Mouse (Mus musculus) embryonic facial prominence, embryonic 12.5 days (tissue): ENCODE results near the gene Pitpnb. TPM values are rescaled to one million over a fixed set of nuclear protein-coding genes. Genes with fewer than 3 reads are reported as not detected.
A peak's percentile ranks its signal among the peaks of the same experiment; 100 is the strongest.

Experiments used
- ATAC-seq: fragments of 200-750 bp; cut with Nextera tagmentation; 2 replicates; pipeline ENCODE4 v1.8.0; 2017; ENCODE audit not compliant: insufficient number of reproducible peaks, insufficient read depth, low FRiP score, low TSS enrichment
- H3K27ac ChIP-seq: fragments of 300-500 bp; sonication (generic); 2 replicates; pipeline ENCODE4 v1.5.1; 2016; ENCODE audit warnings: mild to moderate bottlenecking
- H3K27me3 ChIP-seq: fragments of 300-500 bp; sonication (generic); 2 replicates; pipeline ENCODE4 v1.6.1; 2016; ENCODE audit warnings: mild to moderate bottlenecking, moderate library complexity
- H3K36me3 ChIP-seq: fragments of 300-500 bp; sonication (generic); 2 replicates; pipeline ENCODE4 v1.6.1; 2016; ENCODE audit warnings: mild to moderate bottlenecking
- H3K4me1 ChIP-seq: fragments of 300-500 bp; sonication (generic); 2 replicates; pipeline ENCODE4 v1.6.1; 2016
- H3K4me2 ChIP-seq: fragments of 300-500 bp; sonication (generic); replicated peaks from 2 replicates; pipeline ENCODE4 v1.6.1; 2016; ENCODE audit warnings: mild to moderate bottlenecking, moderate library complexity
- H3K4me3 ChIP-seq: fragments of 300-500 bp; sonication (generic); 2 replicates; pipeline ENCODE4 v1.5.1; 2016; ENCODE audit warnings: mild to moderate bottlenecking
- H3K9ac ChIP-seq: fragments of 300-500 bp; sonication (generic); 2 replicates; pipeline ENCODE4 v1.6.1; 2016; ENCODE audit warnings: mild to moderate bottlenecking, moderate library complexity
- H3K9me3 ChIP-seq: fragments of 300-500 bp; sonication (generic); 2 replicates; pipeline ENCODE4 v1.6.1; 2016; ENCODE audit warnings: mild to moderate bottlenecking, moderate library complexity
- WGBS: fragments of 180-500 bp; shearing (Covaris S2); methylation state at CpG from one replicate; pipeline ENCODE4 v1.1.7; 2016; 5-methylcytosine and 5-hydroxymethylcytosine counted together
- polyA plus RNA-seq: library from polyadenylated mRNA; unstranded; fragments of >200 nt; fragmentation: Nextera tagmentation; extraction: Ambion mirVana; gene quantifications from 2 replicates; pipeline ENCODE4 v1.2.1, GENCODE M21; 2016

Gene Pitpnb
- polyA plus RNA-seq, 1 experiment from 2014 or later, result 116 TPM

DNA sequence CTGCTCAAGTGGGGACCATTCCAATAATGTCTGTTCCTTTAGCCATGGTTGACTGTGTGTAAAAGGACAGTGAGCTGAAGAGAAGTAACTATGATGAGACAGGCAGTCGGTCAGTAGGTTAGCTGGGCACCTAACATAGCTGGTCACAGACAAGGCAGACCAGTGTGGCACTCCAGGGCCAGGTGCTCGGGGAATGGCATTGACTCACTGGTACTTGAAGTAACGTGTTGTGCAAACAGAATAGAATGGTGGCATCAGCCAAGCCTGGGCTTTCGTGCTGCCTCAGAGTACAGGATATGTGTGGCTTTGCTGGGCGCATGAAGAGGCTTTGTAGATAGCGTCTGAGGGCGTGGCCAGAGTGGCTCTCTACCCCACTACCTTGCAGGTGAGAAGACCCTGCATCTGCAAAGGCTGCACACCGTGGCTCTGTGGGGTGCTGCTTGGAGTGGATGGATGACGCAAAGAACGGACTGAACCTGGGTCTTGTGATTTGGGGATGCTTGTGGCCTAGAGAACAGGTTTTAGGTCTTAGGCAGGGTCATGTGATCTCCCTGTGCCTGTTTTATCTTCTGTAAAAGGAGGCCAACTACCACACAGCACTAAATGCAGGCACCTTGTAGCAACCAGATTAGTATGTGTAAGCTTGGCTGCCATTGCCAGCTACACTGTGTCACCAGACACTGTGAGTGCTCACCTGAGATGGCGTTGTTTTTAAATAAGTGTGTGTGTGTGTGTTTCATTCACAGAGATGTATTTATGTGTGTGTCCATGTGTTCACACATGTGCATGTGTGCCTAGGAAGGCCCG is 26.5 kb downstream of the Pitpnb start:
- H3K27me3 ChIP-seq, result no peaks in the 10 kb centered on the region
- H3K4me2 ChIP-seq, result no peak overlapping the region
- no peak overlapping the region for H3K4me3 ChIP-seq
- ATAC-seq, result no peak
- H3K27ac ChIP-seq, result no peak overlapping the region
- H3K9ac ChIP-seq, result no peak overlapping the region
- peaks cover 59% of the 10 kb centered on the region for H3K36me3 ChIP-seq
- H3K9me3 ChIP-seq, result no peaks in the 10 kb centered on the region
- 94% methylated on average over 12 of the region's 12 CpGs for WGBS
- H3K4me1 ChIP-seq, result peaks cover 7% of the 10 kb centered on the region; the same call in 1 of the 2 replicates

DNA sequence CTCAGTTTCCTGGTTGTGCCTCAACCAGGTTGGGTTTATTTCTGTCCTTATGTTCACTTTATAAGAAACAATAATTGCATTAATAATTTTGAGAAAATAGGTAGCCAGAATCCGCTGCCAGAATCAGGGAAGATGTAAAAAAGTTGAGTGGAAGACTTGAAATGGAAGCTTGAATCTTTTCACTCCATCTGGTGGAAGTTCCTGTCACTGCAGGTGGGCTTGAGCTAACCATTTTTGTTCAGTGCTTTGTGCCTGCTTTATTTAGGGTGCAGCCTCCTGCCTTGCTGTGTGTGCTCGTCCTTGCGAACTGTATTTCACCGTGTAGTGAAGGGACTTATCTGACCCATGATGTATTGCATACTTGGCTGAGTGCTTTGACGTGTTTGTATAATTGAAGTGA is 30.0 kb downstream of the Pitpnb start:
- Histone ChIP-seq H3K9ac (no peak overlapping the region), H3K4me3 (no peak overlapping the region), H3K9me3 (no peaks in the 10 kb centered on the region), H3K36me3 (peaks cover 60% of the 10 kb centered on the region), H3K4me1 (peaks cover 10% of the 10 kb centered on the region; the same call in 1 of the 2 replicates), H3K27ac (peak overlapping the region; percentile 79), H3K4me2 (no peak overlapping the region), H3K27me3 (no peaks in the 10 kb centered on the region)
- no peak for ATAC-seq
- 83% methylated on average over 5 of the region's 5 CpGs for WGBS

DNA sequence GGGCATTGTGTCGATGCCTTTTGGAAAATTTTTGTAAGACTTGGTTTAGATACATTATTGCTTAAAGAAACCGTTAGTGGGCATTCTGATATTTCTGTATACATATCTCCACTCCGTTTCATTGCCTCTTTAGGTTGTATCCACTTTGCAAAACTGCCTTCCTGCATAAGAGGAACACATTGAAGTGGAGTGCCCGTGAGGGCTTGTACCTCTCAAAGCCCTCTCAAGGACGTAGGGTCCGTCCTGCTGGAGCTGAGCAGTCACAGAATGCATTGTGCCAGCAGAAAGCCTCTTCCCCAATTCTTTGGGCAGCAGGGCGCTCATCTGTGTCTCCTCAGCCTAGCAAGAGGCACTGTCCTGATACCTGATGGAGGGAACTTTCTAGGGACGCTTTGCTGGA is 30.5 kb downstream of the Pitpnb start:
- peak overlapping the region; percentile 79 for H3K27ac ChIP-seq
- whole genome bisulfite sequencing, result 87% methylated on average over 8 of the region's 8 CpGs
- peaks cover 60% of the 10 kb centered on the region for H3K36me3 ChIP-seq

DNA sequence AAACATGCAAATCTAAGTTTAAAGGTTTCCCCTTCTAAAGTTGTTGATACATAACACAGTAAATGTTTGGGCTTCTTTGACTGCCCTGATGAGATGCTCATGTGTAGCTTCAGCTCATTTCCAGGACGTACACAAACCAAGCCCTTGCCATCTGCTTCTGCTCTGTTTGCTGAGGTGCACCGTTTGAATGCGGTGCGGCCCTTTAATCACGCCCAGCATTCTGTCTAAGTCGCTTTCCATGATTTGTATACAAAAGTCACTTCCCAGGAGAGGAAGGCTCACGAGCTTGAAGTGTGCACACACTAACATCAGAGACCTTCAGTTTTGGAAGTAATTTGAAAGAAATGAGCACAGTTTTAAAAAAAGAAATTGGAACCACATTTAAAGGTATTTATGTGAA is 31.3 kb downstream of the Pitpnb start:
- no peak for ATAC-seq

More for the DNA sequence above, 30.5 kb downstream of the Pitpnb start:
- no peak for ATAC-seq
- no peak overlapping the region for H3K4me2 ChIP-seq
- H3K9ac ChIP-seq, result no peak overlapping the region
- H3K27me3 ChIP-seq, result no peaks in the 10 kb centered on the region
- peaks cover 11% of the 10 kb centered on the region; the same call in 1 of the 2 replicates for H3K4me1 ChIP-seq
- no peaks in the 10 kb centered on the region for H3K9me3 ChIP-seq
- no peak overlapping the region for H3K4me3 ChIP-seq

DNA sequence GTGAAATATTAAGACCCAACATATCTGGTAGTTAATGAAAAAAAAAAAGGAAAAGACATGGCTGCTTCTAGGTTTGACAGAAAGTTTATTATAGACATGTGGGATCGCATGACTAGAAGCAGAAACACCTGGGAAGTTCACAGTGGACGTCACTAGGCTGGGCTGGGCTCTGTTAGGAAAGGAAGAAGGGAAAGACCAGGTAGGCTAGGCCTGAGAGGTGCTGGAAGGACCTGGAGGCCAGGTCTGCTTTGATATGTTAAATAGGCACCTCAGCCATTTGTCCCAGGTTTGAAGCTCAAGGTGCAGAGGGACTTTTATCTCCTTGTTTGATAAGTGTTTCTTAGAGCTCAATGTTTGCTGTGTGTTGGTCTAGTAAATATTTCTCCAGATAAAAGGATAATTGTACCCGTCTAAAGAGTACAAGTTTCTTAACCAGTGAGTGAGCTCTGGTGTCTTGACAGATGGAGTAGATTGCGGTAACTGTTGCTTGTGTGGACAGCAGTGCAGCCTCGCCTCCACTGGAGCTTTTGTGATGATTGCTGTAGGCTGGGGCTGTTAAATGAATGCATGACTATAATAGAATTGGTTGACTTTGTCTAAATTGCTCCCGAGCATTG is 33.0 kb downstream of the Pitpnb start:
- ATAC-seq, result no peak
- Histone ChIP-seq H3K4me2 (no peak overlapping the region), H3K36me3 (peaks cover 41% of the 10 kb centered on the region), H3K27me3 (no peaks in the 10 kb centered on the region), H3K4me1 (peaks cover 18% of the 10 kb centered on the region; the same call in 1 of the 2 replicates), H3K4me3 (no peak overlapping the region), H3K9ac (no peak overlapping the region), H3K27ac (no peak overlapping the region), H3K9me3 (no peaks in the 10 kb centered on the region)
- WGBS, result 60% methylated on average over 6 of the region's 6 CpGs

More for the DNA sequence above, 31.3 kb downstream of the Pitpnb start:
- H3K9me3 ChIP-seq, result no peaks in the 10 kb centered on the region
- H3K27me3 ChIP-seq, result no peaks in the 10 kb centered on the region
- H3K4me3 ChIP-seq, result no peak overlapping the region
- 51% methylated on average over 7 of the region's 7 CpGs for WGBS
- H3K4me1 ChIP-seq, result peaks cover 12% of the 10 kb centered on the region; the same call in 1 of the 2 replicates
- no peak overlapping the region for H3K9ac ChIP-seq
- H3K4me2 ChIP-seq, result no peak overlapping the region
- peaks cover 56% of the 10 kb centered on the region for H3K36me3 ChIP-seq
- peak overlapping the region; percentile 79; the same call in 1 of the 2 replicates for H3K27ac ChIP-seq

DNA sequence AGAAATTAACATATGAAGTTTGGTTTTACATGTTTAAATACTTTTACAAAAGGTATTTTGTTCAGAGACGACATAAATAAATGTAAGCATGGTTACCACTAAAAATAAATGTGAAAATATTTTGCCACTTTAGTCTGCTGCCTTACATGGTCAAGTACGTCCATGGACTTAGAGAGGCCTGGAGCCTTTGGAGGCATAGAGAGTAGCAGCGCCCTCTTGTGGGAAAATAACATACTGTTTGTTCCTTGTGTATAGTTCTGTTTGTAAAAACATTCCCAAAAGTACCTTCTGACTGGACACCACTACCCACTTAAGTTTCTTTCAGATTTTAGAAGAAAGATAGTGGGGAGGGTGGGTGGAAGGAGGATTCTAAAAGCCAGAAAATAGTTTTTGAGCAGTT is 34.0 kb downstream of the Pitpnb start:
- Histone ChIP-seq H3K9ac (no peak overlapping the region), H3K27ac (no peak overlapping the region), H3K4me3 (no peak overlapping the region), H3K4me1 (peaks cover 18% of the 10 kb centered on the region; the same call in 1 of the 2 replicates), H3K4me2 (no peak overlapping the region), H3K9me3 (no peaks in the 10 kb centered on the region), H3K36me3 (peaks cover 38% of the 10 kb centered on the region), H3K27me3 (no peaks in the 10 kb centered on the region)
- ATAC-seq, result no peak
- 44% methylated on average over 3 of the region's 3 CpGs for WGBS

DNA sequence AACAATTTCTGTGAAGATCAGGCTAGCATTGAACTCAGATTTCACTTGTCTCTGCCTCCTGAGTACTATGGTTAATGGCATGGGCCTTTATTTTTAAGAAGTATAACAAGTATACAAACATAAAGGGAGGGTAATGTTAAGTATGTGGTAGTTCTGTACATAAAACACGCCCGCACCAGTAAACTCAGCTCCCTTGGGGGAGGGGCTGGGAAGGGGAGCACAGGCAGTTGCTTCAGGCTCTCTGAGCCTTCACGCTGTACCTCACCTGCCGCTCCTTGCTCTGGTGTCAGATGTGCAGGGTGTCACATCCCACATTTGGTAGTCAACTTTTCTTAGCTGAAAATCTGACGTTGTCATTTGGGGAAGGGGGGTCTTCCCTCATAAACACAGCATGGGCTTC is 35.6 kb downstream of the Pitpnb start:
- H3K27me3 ChIP-seq, result no peaks in the 10 kb centered on the region
- peaks cover 15% of the 10 kb centered on the region; the same call in 1 of the 2 replicates for H3K4me1 ChIP-seq
- WGBS, result 87% methylated on average over 5 of the region's 5 CpGs
- ATAC-seq, result no peak
- H3K4me2 ChIP-seq, result no peak overlapping the region
- no peak overlapping the region for H3K4me3 ChIP-seq
- no peaks in the 10 kb centered on the region for H3K9me3 ChIP-seq
- peaks cover 38% of the 10 kb centered on the region for H3K36me3 ChIP-seq
- H3K9ac ChIP-seq, result no peak overlapping the region
- H3K27ac ChIP-seq, result no peak overlapping the region

DNA sequence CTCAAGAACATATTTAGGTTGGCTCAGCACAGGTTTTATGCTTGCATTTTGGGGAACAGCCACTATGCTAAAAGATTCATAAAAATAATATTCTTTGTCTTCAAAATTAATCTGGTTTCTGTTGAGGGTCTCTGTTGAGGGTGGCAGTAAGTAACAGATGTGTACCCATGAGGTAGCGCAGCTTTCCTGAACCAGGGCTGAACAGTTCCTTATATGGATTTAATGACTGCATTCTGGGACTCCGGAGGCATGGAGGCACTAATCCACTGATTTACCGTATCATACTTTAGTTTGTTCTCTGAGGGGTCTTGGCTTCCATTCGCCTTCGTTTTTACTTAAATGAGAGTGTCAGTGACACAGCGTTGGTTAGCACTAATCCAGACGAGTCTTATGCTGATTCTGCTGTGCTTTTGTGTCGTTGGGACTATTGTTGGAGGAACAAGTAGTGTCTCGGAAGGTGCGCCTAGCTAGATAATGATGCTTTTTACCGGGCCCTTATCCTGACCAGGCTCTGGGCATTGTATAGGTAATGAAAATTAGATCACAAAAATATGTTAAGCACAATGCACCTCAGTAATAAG is 37.5 kb downstream of the Pitpnb start:
- H3K9ac ChIP-seq, result no peak overlapping the region
- H3K27me3 ChIP-seq, result no peaks in the 10 kb centered on the region
- H3K36me3 ChIP-seq, result peaks cover 52% of the 10 kb centered on the region
- no peak for ATAC-seq
- 82% methylated on average over 11 of the region's 11 CpGs for WGBS
- 0 out of 2 replicates have a peak overlapping the region, but pooled peaks have one; percentile 5 for H3K27ac ChIP-seq
- 0 out of 2 replicates have a peak, but pooled peaks cover 8% of the 10 kb centered on the region for H3K4me1 ChIP-seq
- H3K9me3 ChIP-seq, result no peaks in the 10 kb centered on the region
- H3K4me2 ChIP-seq, result no peak overlapping the region
- H3K4me3 ChIP-seq, result no peak overlapping the region

DNA sequence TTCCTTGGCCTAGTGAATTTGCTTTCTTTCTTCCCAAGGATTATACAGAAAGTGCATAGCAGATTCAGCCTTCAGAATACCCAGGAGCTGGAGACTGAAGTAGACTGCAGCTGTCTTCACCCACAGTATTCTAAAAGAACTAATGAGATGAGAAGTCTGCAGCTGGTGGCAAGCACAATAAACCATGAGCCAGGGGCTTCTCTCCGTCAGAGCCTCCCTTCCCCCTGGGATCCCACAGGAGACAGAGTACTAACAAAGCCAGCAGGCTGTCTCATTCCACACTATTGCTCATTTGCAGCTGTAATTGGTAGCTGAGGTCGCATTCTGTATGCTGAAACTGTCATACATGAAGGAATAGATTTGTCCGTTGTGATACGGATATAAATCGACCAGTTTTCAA is 38.0 kb downstream of the Pitpnb start:
- no peak overlapping the region for H3K4me2 ChIP-seq
- no peak for ATAC-seq
- no peaks in the 10 kb centered on the region for H3K27me3 ChIP-seq
- no peak overlapping the region for H3K27ac ChIP-seq
- H3K4me1 ChIP-seq, result 0 out of 2 replicates have a peak, but pooled peaks cover 8% of the 10 kb centered on the region
- H3K9me3 ChIP-seq, result no peaks in the 10 kb centered on the region
- WGBS, result 76% methylated on average over 5 of the region's 5 CpGs
- peaks cover 58% of the 10 kb centered on the region for H3K36me3 ChIP-seq
- H3K4me3 ChIP-seq, result no peak overlapping the region
- H3K9ac ChIP-seq, result no peak overlapping the region

DNA sequence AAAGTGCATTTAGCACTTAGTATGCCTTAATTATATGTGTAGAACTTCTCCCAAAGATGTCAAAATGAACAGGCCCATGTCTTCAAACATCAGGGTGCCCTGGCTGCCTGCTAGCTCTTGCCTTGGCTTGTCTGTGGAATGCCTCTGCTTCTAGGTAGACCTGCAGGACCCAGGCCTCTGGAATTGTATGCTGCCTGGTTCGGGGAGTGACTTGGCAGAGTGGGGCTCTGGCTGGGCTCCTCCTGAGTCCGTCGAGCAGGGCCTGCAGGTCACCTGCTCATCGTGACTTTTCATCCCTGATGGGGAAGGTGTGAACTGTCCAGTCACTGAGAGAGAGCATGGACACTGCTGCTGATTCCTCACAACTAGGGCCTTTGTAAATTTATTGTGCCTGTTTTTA is 45.1 kb downstream of the Pitpnb start:
- 88% methylated on average over 4 of the region's 4 CpGs for WGBS
- peaks cover 38% of the 10 kb centered on the region for H3K4me1 ChIP-seq
- no peak overlapping the region for H3K4me3 ChIP-seq
- H3K36me3 ChIP-seq, result peaks cover 81% of the 10 kb centered on the region
- no peak for ATAC-seq
- H3K27ac ChIP-seq, result peak overlapping the region; percentile 82
- no peak overlapping the region for H3K9ac ChIP-seq
- no peaks in the 10 kb centered on the region for H3K9me3 ChIP-seq
- H3K27me3 ChIP-seq, result no peaks in the 10 kb centered on the region
- H3K4me2 ChIP-seq, result no peak overlapping the region

DNA sequence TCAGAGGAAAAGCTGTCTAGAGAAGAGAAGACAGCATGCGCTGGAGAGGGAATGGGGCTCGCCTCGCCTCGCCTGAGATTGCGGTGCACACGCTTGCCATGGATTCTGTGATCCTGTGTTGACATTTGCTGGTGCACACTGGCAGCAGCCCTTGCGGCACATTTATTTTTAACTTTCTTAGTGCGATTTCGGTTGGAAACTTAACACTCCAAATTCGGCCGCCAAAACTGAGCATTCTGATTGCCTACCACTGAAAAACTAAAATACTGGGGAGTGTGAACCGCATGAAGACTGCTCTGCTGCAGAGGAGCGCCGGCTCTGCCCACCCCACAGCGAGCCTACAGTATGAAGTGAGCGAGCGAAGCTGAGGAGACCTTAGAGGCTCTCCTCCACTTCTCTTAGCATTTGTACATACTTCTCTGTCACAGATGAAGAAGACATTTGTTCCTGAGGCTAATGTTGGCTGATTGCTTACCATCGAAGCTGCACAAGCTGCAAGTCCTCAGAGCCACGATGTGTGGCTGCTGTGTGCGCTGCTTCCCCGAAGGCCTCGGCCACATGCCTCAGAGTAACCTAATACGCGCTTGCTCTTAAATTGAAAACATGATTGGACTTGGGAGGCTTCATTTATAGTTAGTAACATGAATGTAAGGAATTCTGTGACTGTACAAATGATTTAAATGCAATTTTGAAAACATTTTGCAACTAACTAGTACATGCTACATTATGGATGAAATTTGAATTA is 45.9 kb downstream of the Pitpnb start:
- peaks cover 38% of the 10 kb centered on the region for H3K4me1 ChIP-seq
- H3K27ac ChIP-seq, result peak overlapping the region; percentile 82

More for the DNA sequence above, 45.9 kb downstream of the Pitpnb start:
- Histone ChIP-seq H3K27me3 (no peaks in the 10 kb centered on the region), H3K4me2 (no peak overlapping the region), H3K36me3 (peaks cover 81% of the 10 kb centered on the region), H3K9me3 (no peaks in the 10 kb centered on the region), H3K4me3 (no peak overlapping the region), H3K9ac (no peak overlapping the region)
- WGBS, result 52% methylated on average over 24 of the region's 24 CpGs
- ATAC-seq, result peak; percentile 60; the same call in 1 of the 2 replicates
